Mouse (Mus musculus): ENCODE data around the gene Atg7.

DNA sequence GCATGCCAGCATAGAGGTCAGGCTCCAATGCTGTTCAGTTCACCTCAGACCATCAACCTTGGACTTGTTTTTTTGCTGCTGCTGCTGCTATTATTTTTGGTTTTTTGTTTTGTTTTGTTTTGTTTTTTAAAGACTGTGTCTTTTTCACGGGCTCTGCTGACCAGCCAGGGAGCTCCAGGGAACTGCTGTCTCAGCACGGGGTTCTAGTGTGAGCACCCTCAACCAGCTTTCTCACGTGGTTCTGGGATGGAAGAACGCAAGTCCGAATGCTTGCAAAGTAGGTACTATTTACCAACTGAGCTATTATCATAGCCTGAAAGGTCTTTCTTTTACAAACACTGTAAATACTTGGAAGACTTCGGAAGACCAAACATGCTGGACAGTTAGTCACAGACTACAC is 233.6 kb downstream of the Atg7 start:
- TF ChIP-seq POLR2AphosphoS2 (IDR thresholded peaks at IDR 0.05; ENCODE audit: insufficient read length, low read depth) (no peak), TCF12 (IDR thresholded peaks at IDR 0.05; ENCODE audit: insufficient read depth, poor library complexity, severe bottlenecking) (no peak)

All from myocyte (in vitro differentiated cells).